Mouse (Mus musculus) naive thymus-derived CD4-positive, alpha-beta T cell, adult 2 months (primary cell): ENCODE results near the gene Olfr221.
A peak's percentile ranks its signal among the peaks of the same experiment; 100 is the strongest.

Experiments used
- DNase-seq: peaks from one replicate; pipeline ENCODE4 v3.0.0-alpha.2; 2011; ENCODE audit warnings: low read depth

Olfr221 gene

DNA sequence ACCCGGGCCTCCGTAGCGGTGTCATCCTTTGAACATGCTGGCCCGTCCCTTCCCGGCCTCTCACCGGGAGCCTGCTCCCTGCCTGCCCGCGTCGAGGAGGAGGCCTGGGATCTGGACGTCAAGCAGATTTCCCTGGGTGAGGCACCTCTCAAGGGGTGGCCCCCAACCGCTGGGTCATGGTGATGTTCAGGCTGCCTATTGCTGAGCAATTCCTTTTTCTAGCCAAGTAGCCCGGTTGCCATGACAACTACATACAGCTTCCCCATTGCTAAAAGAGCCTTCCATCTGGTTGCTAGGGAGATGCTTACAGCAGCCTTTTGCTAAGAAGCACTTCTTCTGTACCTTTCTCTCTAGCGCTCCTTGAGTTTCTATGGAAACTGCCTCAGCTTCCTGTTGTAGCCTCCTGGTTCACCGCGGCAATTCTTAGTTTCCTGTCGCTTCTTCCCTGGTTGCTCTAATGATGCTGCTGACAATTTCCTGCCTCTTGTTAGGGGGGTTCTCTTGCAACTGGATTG, 38.2 kb downstream of the Olfr221 start:
- DNase-seq: peak; percentile 82

DNA sequence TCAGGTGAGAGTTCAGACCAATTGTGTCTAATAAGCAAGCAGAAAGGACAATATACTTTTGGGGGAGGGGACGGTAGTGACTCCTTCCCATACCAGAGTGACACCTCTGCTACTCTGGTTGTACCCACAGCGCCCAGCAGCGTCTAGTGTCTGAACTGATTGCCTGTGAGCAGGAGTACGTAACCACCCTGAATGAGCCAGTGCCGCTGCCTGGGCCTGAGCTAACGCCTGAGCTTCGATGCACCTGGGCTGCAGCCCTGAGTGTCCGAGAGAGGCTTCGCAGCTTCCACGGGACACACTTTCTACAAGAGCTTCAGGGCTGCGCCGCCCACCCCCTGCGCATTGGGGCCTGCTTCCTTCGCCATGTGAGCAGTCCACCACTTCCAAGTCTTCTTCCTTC, 44.8 kb downstream of the Olfr221 start:
- DNase-seq: no peak

- no peak for DNase-seq
Measured at GRCm38 (mm10) chr14:51996866-51997265, 45.4 kb downstream of the Olfr221 start.

GRCm38 (mm10) chr14:51996231-51996841, 45.9 kb downstream of the Olfr221 start:
- DNase-seq: peak; percentile 21

DNA sequence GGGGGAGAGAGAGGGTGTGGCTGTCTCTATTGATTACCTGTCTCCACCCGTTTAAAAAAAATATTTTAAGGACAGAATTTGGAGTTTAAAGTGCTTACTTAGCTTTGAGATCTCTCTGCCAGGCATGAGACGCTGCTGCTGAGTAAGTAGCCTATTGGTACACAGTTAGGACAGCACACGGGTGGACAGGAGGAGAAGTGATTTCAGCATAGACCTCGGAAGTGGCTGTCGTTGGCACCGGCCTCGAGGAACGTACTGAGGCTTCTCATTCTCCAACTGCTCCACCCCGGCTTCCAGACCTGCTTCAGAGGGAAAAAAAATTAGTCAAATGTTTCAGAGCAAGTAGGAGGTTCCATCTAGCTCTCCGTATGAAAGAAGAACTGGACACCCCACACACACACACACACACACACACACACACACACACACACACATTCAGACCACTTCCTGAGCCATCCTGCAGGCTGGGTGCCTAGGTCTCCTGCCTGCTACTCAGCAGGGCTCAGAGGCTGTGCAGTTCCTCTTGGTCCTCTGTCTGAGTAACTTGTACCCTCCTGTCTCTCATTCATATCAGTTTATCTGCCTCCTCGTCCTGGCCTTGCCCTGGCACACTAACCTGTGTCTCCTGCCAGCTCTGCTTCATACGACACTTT, 46.9 kb downstream of the Olfr221 start:
- DNase-seq: no peak

GRCm38 (mm10) chr14:51994453-51994852, 47.8 kb downstream of the Olfr221 start:
- DNase-seq: no peak

DNA sequence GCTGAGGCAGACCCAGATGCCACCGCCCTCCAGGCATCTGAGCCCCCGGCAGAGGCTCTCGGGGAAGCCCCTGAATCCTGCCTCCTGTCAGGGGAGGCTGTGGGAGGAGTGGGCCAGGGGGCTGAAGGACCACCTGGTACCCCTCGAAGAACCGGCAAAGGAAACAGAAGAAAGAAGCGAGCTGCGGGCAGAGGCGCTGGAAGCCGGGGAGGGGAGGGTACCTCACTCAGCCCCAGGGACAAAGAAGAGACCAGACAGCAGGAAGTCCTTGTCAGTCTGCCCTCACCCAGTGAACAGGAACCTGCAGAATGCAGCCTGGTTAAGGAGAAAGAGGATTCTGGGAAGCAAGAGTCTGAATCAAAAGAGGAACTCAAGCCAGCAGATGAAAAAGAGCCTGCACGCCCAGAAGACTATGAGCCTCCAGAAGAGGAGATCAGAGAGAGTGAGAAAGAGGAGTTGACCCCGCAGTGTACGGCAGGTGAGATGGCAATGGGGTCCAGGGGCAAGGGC, 52.7 kb downstream of the Olfr221 start:
- no peak for DNase-seq

GRCm38 (mm10) chr14:51988731-51989130, 53.5 kb downstream of the Olfr221 start:
- no peak for DNase-seq

DNA sequence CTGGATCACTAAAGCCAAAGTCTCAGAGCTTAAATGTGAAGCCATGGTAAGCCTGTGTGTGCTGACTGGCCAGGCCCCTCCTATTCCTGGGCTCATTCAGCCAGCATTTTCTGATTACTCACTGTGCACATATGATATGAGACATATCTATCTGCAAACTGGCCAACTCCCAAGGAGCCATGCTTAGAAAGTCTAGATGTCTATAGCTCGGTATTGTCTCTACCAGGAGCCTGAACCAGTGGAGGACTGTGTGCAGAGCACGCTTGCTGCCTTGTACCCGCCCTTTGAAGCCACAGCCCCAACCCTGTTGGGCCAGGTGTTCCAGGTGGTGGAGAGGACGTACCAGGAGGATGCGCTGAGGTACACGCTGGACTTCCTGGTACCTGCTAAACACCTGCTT, 55.1 kb downstream of the Olfr221 start:
- no peak for DNase-seq

DNA sequence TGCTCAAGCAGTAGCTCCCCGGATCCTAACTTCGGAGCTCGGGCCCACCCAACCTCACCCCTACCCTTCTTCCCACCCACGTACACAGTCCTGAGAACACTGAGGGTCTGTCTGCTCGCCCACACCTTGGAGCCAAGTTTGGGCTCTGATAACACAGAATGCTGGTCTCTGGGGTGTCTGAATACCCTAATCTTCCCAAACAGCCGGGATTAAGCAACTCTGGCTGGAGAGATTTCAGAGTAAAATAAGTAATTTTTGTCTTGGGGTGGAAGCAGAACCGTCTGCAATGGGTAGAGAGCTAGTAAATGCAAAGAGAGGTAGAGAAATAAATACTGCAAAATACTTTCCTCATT, 56.1 kb downstream of the Olfr221 start:
- no peak for DNase-seq

GRCm38 (mm10) chr14:51985301-51986152, 56.7 kb downstream of the Olfr221 start:
- peak; percentile 33 for DNase-seq

DNA sequence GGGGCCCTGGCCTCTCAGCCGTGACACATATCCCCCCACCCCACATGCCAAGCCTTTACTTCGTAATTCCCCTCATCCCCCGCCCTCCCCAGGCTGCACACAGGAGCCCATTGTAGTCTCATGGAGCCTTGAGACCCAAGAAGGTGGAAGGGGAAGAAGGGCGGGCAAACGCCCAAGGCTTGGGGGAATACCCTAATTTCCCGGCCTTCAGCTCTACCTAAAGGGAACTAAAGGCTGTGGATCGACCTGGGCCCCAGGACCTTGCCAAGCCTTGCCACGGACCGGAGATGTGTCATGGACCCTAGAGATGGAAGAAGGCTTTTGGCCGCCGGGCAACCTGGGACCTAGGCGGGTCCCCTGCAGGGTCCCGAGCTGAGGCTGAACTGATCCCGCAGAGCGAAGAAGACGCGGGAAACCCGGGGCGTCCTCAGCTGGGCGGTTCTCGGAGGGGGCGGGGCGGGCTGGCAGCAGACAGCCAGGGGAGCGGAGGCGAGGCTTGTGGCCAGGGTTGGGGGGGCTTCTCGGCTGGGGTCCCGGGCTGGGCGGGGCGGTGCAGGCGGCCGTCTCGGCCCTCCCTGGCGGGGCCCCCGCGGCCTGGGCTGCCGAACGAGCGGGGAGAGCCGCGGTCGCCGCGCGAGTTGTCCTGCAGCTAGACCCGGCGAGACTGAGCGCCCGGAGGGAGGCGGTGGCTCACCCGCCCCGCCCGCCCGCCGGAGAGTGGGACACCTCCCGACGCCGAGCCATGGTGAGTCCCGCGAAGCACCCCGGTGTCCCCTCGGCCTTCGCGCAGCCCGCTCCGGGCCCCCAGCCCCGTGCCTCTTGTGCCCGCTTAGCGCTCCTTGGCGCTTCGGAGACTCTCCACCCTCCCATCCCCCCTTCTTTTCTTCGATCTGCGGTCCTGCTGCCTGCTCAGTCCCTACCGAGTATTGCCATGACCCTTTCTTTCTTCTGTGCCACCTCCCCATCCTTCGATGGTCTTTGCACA, 57.7 kb downstream of the Olfr221 start, which contains the start of gene Arhgef40:
Arhgef40 (plus strand) TSS at position 473 of the 985 bp plus-strand sequence.
- peak; percentile 49 for DNase-seq
